Mouse (Mus musculus): ENCODE measurements around the gene Arhgef25.

- TF ChIP-seq CTCF (IDR thresholded peaks at IDR 0.05; ENCODE audit: extremely low read depth, insufficient read depth, insufficient read length, insufficient replicate concordance) (no peak), POLR2A (IDR thresholded peaks at IDR 0.05; ENCODE audit: low read depth, low read length) (no peak)
Observed at GRCm38 (mm10) chr10:127200279-127200678, 10.4 kb upstream of the Arhgef25 start.

Measured in spleen, adult 2 months (tissue).